8 mouse cellular contexts compared by ENCODE assay signal in genomic region chr2:144134575-144134958, GRCm38 (mm10).
DNase-seq lines count a peak whose midpoint lies in the region; ATAC-seq and TF ChIP-seq lines count a peak whose summit lies in the region.

No protein-coding gene starts in this region.

- no peak overlapping the region for H3K4me3 ChIP-seq in heart, embryonic 11.5 days (ENCODE audit: low read depth, low read length)
- H3K4me3 ChIP-seq in thymus, adult 2 months (ENCODE audit: control insufficient read depth, insufficient read depth, low read length) = no peak overlapping the region

- no peak for ATAC-seq in heart, embryonic 11.5 days (replicated peaks; ENCODE audit: insufficient number of reproducible peaks, low FRiP score, low TSS enrichment)
- ATAC-seq in cerebellum, adult (ENCODE audit: insufficient number of reproducible peaks, low FRiP score, low TSS enrichment) = no peak

- no peaks in the 10 kb centered on the region for H3K36me3 ChIP-seq in heart, embryonic 11.5 days (ENCODE audit: control insufficient read depth, insufficient read depth, low read length)
- H3K36me3 ChIP-seq in thymus, adult 2 months (ENCODE audit: control insufficient read depth, insufficient read depth, low read length) = no peaks in the 10 kb centered on the region

- H3K9ac ChIP-seq in heart, embryonic 11.5 days (ENCODE audit: low read depth, low read length) = no peak overlapping the region

- intact Hi-C loops in heart, postnatal 10 days (cut with DNase I) = no loop called here

- 77% methylated on average over 9 of the region's 9 CpGs for WGBS in heart, embryonic 11.5 days (ENCODE audit: insufficient replicate concordance)
- 91% methylated on average over 9 of the region's 9 CpGs for WGBS in thymus, adult 2 months

- DNase-seq in heart, adult 18-20 months = peak; percentile 57 to 76
- peak; percentile 9 for DNase-seq in brain, embryonic 14.5 days (ENCODE audit: low read depth)
- DNase-seq in heart, postnatal 10 days = peak; percentile 74 to 79
- peak; percentile 46 for DNase-seq in lung, postnatal 14 days
- no peak for DNase-seq in spleen, postnatal 14 days (ENCODE audit: low spot score in 2 of 2)
- no peak for DNase-seq in thymus, adult 2 months

- no peak overlapping the region for H3K4me2 ChIP-seq in heart, embryonic 11.5 days

- H3K9me3 ChIP-seq in heart, embryonic 11.5 days (replicated peaks; ENCODE audit: control insufficient read depth, low read length) = no peaks in the 10 kb centered on the region

- no peaks in the 10 kb centered on the region for H3K4me1 ChIP-seq in heart, embryonic 11.5 days (ENCODE audit: control insufficient read depth, insufficient read depth, low read length)
- H3K4me1 ChIP-seq in thymus, adult 2 months (replicated peaks; ENCODE audit: control insufficient read depth, insufficient read depth, low read length) = 0 out of 2 replicates have a peak, but pooled peaks cover 3% of the 10 kb centered on the region

- H3K27me3 ChIP-seq in heart, embryonic 11.5 days (ENCODE audit: control insufficient read depth, insufficient read depth, low read length) = no peaks in the 10 kb centered on the region
- no peaks in the 10 kb centered on the region for H3K27me3 ChIP-seq in thymus, adult 2 months (ENCODE audit: control insufficient read depth, insufficient read depth, low read length)

- TF ChIP-seq CTCF in brain, embryonic 14.5 days (IDR thresholded peaks at IDR 0.05; ENCODE audit: borderline replicate concordance, extremely low read depth, insufficient read depth, insufficient read length) = no peak
- TF ChIP-seq CTCF in thymus, adult 2 months (IDR thresholded peaks at IDR 0.05; ENCODE audit: borderline replicate concordance, control insufficient read depth, extremely low read depth, insufficient read depth, low read length, poor library complexity) = no peak

- TF ChIP-seq POLR2A in brain, embryonic 14.5 days (IDR thresholded peaks at IDR 0.05; ENCODE audit: borderline replicate concordance, extremely low read depth, insufficient read depth, insufficient read length, poor library complexity, severe bottlenecking) = no peak
- no peak for TF ChIP-seq POLR2A in thymus, adult 2 months (IDR thresholded peaks at IDR 0.05; ENCODE audit: control insufficient read depth, extremely low read depth, insufficient read depth, low read length, poor library complexity)

- H3K27ac ChIP-seq in heart, embryonic 11.5 days (ENCODE audit: low read depth, low read length) = no peak overlapping the region
- no peak overlapping the region for H3K27ac ChIP-seq in thymus, adult 2 months (ENCODE audit: control insufficient read depth, insufficient read depth, low read length)

Comparison
In these comparisons a context has a peak if more than half of its experiments do, and no peak if none do; other contexts are left out.
1. DNase-seq: peak in heart, adult 18-20 months (2 of 2), brain, embryonic 14.5 days (single experiment), heart, postnatal 10 days (2 of 2) and lung, postnatal 14 days (single experiment); none in spleen, postnatal 14 days (0 of 2) and thymus, adult 2 months (single experiment).